Mouse (Mus musculus) kidney, embryonic 16.5 days (tissue): ENCODE results near the gene Mgat4c. TPM values are rescaled to one million over a fixed set of nuclear protein-coding genes. Genes with fewer than 3 reads are reported as not detected.

Source experiments
- ATAC-seq: fragments of 200-750 bp; cut with Nextera tagmentation; 2 replicates; pipeline ENCODE4 v1.8.0; 2017; ENCODE audit warnings: moderate TSS enrichment; ENCODE audit not compliant: low FRiP score, low TSS enrichment
- H3K27ac ChIP-seq: fragments of 300-500 bp; sonication (generic); 2 replicates; pipeline ENCODE4 v1.5.1; 2014; ENCODE audit warnings: low read length
- H3K27me3 ChIP-seq: fragments of 300-500 bp; sonication (generic); 2 replicates; pipeline ENCODE4 v1.6.1; 2014; ENCODE audit warnings: low read length, control low read depth, mixed read lengths; ENCODE audit not compliant: insufficient read depth
- H3K36me3 ChIP-seq: fragments of 300-500 bp; sonication (generic); 2 replicates; pipeline ENCODE4 v1.6.1; 2014; ENCODE audit warnings: low read length, control low read depth, mixed read lengths; ENCODE audit not compliant: insufficient read depth
- H3K4me1 ChIP-seq: fragments of 300-500 bp; sonication (generic); 2 replicates; pipeline ENCODE4 v1.6.1; 2014; ENCODE audit warnings: low read length, control low read depth, mixed read lengths; ENCODE audit not compliant: insufficient read depth
- H3K4me2 ChIP-seq: fragments of 300-500 bp; sonication (generic); replicated peaks from 2 replicates; pipeline ENCODE4 v1.6.1; 2014; ENCODE audit warnings: low read depth, low read length
- H3K4me3 ChIP-seq: fragments of 300-500 bp; sonication (generic); 2 replicates; pipeline ENCODE4 v1.5.1; 2014; ENCODE audit warnings: mild to moderate bottlenecking, low read length
- H3K9ac ChIP-seq: fragments of 300-500 bp; sonication (generic); replicated peaks from 2 replicates; pipeline ENCODE4 v1.6.1; 2014; ENCODE audit warnings: low read length
- H3K9me3 ChIP-seq: fragments of 300-500 bp; sonication (generic); 2 replicates; pipeline ENCODE4 v1.6.1; 2016; ENCODE audit warnings: low read length, control low read depth
- WGBS: fragments of 180-500 bp; shearing (Covaris S2); extraction: QIAGEN DNeasy Blood & Tissue Kit; methylation state at CpG from one replicate; pipeline ENCODE4 v1.1.7; 2014; 5-methylcytosine and 5-hydroxymethylcytosine counted together
- polyA plus RNA-seq: library from polyadenylated mRNA; unstranded; fragments of >200 nt; fragmentation: Nextera tagmentation; extraction: Ambion mirVana; gene quantifications from 2 replicates; pipeline ENCODE4 v1.2.1, GENCODE M21; 2015

Mgat4c gene
- polyA plus RNA-seq, 1 experiment from 2014 or later, result 1.8 TPM

DNA sequence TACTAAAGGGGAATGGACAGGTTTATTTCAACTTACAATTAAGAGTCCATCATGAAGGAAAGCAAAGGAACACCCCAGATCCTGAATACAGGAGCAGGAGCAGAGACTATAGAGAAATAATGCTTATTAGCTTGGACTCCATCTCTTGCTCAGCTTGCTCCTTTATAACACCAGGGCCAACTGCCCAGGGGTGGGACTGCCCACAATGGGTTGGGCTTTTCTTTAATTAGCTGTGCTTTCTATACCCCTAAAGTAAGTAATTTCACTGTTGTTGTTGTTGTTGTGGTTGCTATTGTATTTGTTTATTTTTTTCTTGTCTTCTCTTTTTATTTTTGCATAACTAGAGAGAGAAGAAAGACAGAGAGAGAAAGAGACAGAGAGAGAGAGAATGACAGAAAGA, 562.6 kb downstream of the Mgat4c start:
- Histone ChIP-seq H3K4me3 (no peak overlapping the region), H3K36me3 (no peaks in the 10 kb centered on the region), H3K9ac (no peak overlapping the region), H3K27me3 (no peaks in the 10 kb centered on the region), H3K9me3 (no peaks in the 10 kb centered on the region), H3K4me2 (no peak overlapping the region), H3K4me1 (no peaks in the 10 kb centered on the region), H3K27ac (no peak overlapping the region)
- no peak for ATAC-seq

- Histone ChIP-seq H3K27ac (no peak overlapping the region), H3K36me3 (no peaks in the 10 kb centered on the region), H3K4me3 (no peak overlapping the region), H3K9ac (no peak overlapping the region), H3K27me3 (no peaks in the 10 kb centered on the region), H3K9me3 (no peaks in the 10 kb centered on the region), H3K4me2 (no peak overlapping the region), H3K4me1 (no peaks in the 10 kb centered on the region)
- 78% methylated on average over 5 of the region's 5 CpGs for WGBS
- ATAC-seq, result no peak
These were observed 563.3 kb downstream of the Mgat4c start for GRCm38 (mm10) chr10:102244601-102245000.

- H3K4me3 ChIP-seq, result no peak overlapping the region
- H3K4me2 ChIP-seq, result no peak overlapping the region
- ATAC-seq, result no peak
- no peaks in the 10 kb centered on the region for H3K4me1 ChIP-seq
- no peaks in the 10 kb centered on the region for H3K36me3 ChIP-seq
- no peaks in the 10 kb centered on the region for H3K27me3 ChIP-seq
- no peak overlapping the region for H3K27ac ChIP-seq
- no peak overlapping the region for H3K9ac ChIP-seq
- no peaks in the 10 kb centered on the region for H3K9me3 ChIP-seq
- 74% methylated on average over 9 of the region's 9 CpGs for WGBS
These were observed 564.0 kb downstream of the Mgat4c start for GRCm38 (mm10) chr10:102245269-102245668.

GRCm38 (mm10) chr10:102308892-102309479, 627.7 kb downstream of the Mgat4c start:
- Histone ChIP-seq H3K9ac (no peak overlapping the region), H3K4me1 (no peaks in the 10 kb centered on the region), H3K27me3 (no peaks in the 10 kb centered on the region), H3K4me3 (no peak overlapping the region), H3K9me3 (no peaks in the 10 kb centered on the region), H3K36me3 (no peaks in the 10 kb centered on the region), H3K4me2 (no peak overlapping the region), H3K27ac (no peak overlapping the region)
- no peak for ATAC-seq
- 89% methylated on average over 5 of the region's 5 CpGs for WGBS

GRCm38 (mm10) chr10:102365685-102366381, 684.5 kb downstream of the Mgat4c start:
- 83% methylated on average over 5 of the region's 5 CpGs for WGBS
- Histone ChIP-seq H3K9me3 (no peaks in the 10 kb centered on the region), H3K4me1 (no peaks in the 10 kb centered on the region), H3K4me2 (no peak overlapping the region), H3K27ac (no peak overlapping the region), H3K9ac (no peak overlapping the region), H3K27me3 (no peaks in the 10 kb centered on the region), H3K4me3 (no peak overlapping the region), H3K36me3 (no peaks in the 10 kb centered on the region)
- ATAC-seq, result no peak

GRCm38 (mm10) chr10:102370576-102370975, 689.3 kb downstream of the Mgat4c start:
- no peaks in the 10 kb centered on the region for H3K27me3 ChIP-seq
- WGBS, result 81% methylated on average over 1 of the region's 1 CpGs
- H3K4me2 ChIP-seq, result no peak overlapping the region
- H3K27ac ChIP-seq, result no peak overlapping the region
- no peak for ATAC-seq
- H3K4me1 ChIP-seq, result no peaks in the 10 kb centered on the region
- H3K9me3 ChIP-seq, result no peaks in the 10 kb centered on the region
- H3K9ac ChIP-seq, result no peak overlapping the region
- no peak overlapping the region for H3K4me3 ChIP-seq
- no peaks in the 10 kb centered on the region for H3K36me3 ChIP-seq

GRCm38 (mm10) chr10:102372111-102372510, 690.8 kb downstream of the Mgat4c start:
- H3K4me2 ChIP-seq, result no peak overlapping the region
- H3K9me3 ChIP-seq, result no peaks in the 10 kb centered on the region
- no peak overlapping the region for H3K4me3 ChIP-seq
- no peak overlapping the region for H3K9ac ChIP-seq
- ATAC-seq, result no peak
- no peaks in the 10 kb centered on the region for H3K4me1 ChIP-seq
- H3K27me3 ChIP-seq, result no peaks in the 10 kb centered on the region
- H3K27ac ChIP-seq, result no peak overlapping the region
- H3K36me3 ChIP-seq, result no peaks in the 10 kb centered on the region

GRCm38 (mm10) chr10:102374061-102374460, 692.8 kb downstream of the Mgat4c start:
- no peak for ATAC-seq
- no peak overlapping the region for H3K27ac ChIP-seq
- H3K4me2 ChIP-seq, result no peak overlapping the region
- H3K36me3 ChIP-seq, result no peaks in the 10 kb centered on the region
- 75% methylated on average over 4 of the region's 4 CpGs for WGBS
- no peak overlapping the region for H3K4me3 ChIP-seq
- H3K27me3 ChIP-seq, result no peaks in the 10 kb centered on the region
- H3K4me1 ChIP-seq, result no peaks in the 10 kb centered on the region
- no peaks in the 10 kb centered on the region for H3K9me3 ChIP-seq
- H3K9ac ChIP-seq, result no peak overlapping the region

DNA sequence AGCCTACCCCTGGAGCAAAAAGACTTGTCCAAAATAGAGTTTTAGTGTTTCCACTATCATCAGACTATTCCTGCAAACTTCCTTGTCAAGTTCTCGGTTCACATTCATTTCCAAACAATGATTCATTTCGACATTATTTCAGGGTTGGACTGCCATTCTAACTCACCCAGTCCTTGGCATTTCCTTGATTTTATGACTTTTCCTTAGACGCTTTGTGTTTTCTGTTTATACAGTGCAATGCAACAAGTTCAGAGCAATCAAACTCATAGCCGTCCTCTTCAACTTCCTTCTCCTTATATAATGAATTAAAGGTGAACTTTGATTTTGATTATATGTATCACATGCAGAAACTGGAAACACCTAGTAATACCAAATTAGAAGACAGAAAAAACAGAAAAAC, 696.1 kb downstream of the Mgat4c start:
- H3K9me3 ChIP-seq, result no peaks in the 10 kb centered on the region
- WGBS, result 52% methylated on average over 4 of the region's 4 CpGs
- H3K4me2 ChIP-seq, result no peak overlapping the region
- H3K4me1 ChIP-seq, result no peaks in the 10 kb centered on the region
- H3K36me3 ChIP-seq, result no peaks in the 10 kb centered on the region
- H3K27me3 ChIP-seq, result no peaks in the 10 kb centered on the region
- H3K27ac ChIP-seq, result no peak overlapping the region
- no peak for ATAC-seq
- no peak overlapping the region for H3K4me3 ChIP-seq
- no peak overlapping the region for H3K9ac ChIP-seq

DNA sequence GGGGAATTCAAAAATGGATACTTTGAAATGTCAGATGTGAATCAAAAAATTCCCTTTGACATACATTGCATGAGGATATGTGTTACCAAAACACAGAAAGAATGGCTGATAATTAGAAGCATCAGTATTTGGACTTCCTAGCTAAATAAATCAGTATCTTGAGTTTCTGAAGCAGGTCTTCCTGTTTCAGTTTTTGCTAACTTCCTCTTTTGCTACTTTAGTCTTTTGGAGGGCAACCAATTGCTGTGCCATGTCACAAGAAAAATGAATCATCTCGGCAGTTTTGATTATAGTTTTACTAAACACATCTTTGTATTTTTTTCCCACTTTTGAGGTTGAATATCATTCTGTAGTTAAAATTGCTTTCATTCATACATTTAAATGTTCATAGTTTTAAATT, 707.9 kb downstream of the Mgat4c start:
- ATAC-seq, result no peak
- H3K9me3 ChIP-seq, result no peaks in the 10 kb centered on the region
- 69% methylated on average over 1 of the region's 1 CpGs for WGBS
- no peaks in the 10 kb centered on the region for H3K27me3 ChIP-seq
- no peaks in the 10 kb centered on the region for H3K36me3 ChIP-seq
- H3K4me2 ChIP-seq, result no peak overlapping the region
- H3K9ac ChIP-seq, result no peak overlapping the region
- no peaks in the 10 kb centered on the region for H3K4me1 ChIP-seq
- no peak overlapping the region for H3K4me3 ChIP-seq
- no peak overlapping the region for H3K27ac ChIP-seq
